Mouse (Mus musculus) lung, adult 2 months (tissue): ENCODE results near the gene Igfbp1. TPM values are rescaled to one million over a fixed set of nuclear protein-coding genes. Genes with fewer than 3 reads are reported as not detected.

ENCODE experiments used
- DNase-seq: peaks from one replicate; pipeline ENCODE4 v3.0.0; 2022
- H3K4me1 ChIP-seq: fragments of 200-500 bp; 2 replicates; pipeline ENCODE4 v1.6.1; 2011; ENCODE audit warnings: low read length; ENCODE audit not compliant: control insufficient read depth, insufficient read depth
- H3K4me3 ChIP-seq: fragments of 200-500 bp; replicated peaks from 2 replicates; pipeline ENCODE3; 2011; ENCODE audit warnings: low read depth, mild to moderate bottlenecking, control low read depth, low read length; ENCODE audit errors: extremely low read depth
- CTCF ChIP-seq: fragments of 200-500 bp; IDR thresholded peaks from 2 replicates; pipeline ENCODE4 v1.5.1; 2011; ENCODE audit warnings: mild to moderate bottlenecking, low read length, control low read depth; ENCODE audit not compliant: insufficient read depth
- POLR2A ChIP-seq: fragments of 200-500 bp; IDR thresholded peaks from 2 replicates; pipeline ENCODE4 v1.6.1; 2011; ENCODE audit warnings: low read depth, mild to moderate bottlenecking, control low read depth, low read length, borderline replicate concordance; ENCODE audit errors: extremely low read depth
- WGBS: fragments of 180-500 bp; shearing (Covaris S2); methylation state at CpG from one replicate; pipeline ENCODE4 v1.1.7; 2018; 5-methylcytosine and 5-hydroxymethylcytosine counted together
- polyA plus RNA-seq: library from polyadenylated mRNA; depleted of rRNA; stranded (reverse); fragments of >200 nt; gene quantifications from 2 replicates; pipeline ENCODE4 v1.2.3, GENCODE M21; 2012; rRNA removed

The Igfbp1 gene
- polyA plus RNA-seq, result 0.07 TPM in 1 of 2 replicates, not detected in the other

DNA sequence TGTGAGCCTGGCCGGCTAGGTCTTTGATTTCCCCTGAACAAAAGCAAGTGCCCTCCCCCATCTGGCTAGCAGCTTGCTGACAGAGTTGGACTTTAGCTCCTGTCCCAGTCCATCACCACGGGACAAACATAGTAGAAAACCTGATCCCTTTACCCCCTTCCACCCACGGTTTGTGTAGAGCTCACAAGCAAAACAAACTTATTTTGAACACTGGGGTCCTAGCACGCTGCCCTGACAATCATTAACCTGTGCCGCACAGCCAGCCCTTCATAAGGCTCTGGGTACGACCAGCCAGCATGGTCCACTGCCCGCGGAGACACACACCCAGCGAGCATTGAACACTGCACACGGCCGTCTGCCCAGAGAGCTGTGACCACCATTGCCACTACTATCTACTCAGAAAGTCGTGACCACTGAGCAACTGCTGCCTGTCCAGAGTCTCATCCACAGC lies at the start of gene Igfbp1:
TSS of gene Igfbp1 (plus strand) at position 292 of the 451 bp plus-strand sequence.
- no peak for DNase-seq
- Histone ChIP-seq H3K4me3 (no peak within 1 kb of the TSS), H3K4me1 (no peaks in the 10 kb centered on the region)
- WGBS, result 71% methylated on average over 12 of the region's 12 CpGs
- TF ChIP-seq POLR2A (no peak), CTCF (no peak)

DNA sequence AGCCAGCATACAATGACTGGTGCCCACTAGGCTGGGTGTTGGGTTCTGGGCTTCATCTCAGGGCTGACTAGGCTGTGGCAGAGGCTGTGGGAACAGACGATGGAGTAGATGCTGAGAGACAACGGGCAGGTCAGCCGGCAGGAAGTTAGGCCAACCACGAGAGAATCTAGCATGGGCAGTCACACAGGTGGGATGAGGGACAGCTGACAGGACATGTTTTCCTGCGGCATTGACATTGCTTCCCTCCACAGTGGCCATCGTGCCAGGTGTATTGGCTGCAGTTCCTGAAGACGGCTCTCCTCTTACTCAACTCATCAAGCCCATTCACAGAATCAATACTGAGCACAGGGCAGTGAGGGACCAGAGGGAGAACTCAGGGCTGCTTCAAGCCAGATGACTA lies 49.6 kb upstream of the Igfbp1 start:
- no peak for DNase-seq
- 83% methylated on average over 7 of the region's 7 CpGs for WGBS
- TF ChIP-seq CTCF (no peak), POLR2A (no peak)
- Histone ChIP-seq H3K4me1 (no peaks in the 10 kb centered on the region), H3K4me3 (no peak overlapping the region)

DNA sequence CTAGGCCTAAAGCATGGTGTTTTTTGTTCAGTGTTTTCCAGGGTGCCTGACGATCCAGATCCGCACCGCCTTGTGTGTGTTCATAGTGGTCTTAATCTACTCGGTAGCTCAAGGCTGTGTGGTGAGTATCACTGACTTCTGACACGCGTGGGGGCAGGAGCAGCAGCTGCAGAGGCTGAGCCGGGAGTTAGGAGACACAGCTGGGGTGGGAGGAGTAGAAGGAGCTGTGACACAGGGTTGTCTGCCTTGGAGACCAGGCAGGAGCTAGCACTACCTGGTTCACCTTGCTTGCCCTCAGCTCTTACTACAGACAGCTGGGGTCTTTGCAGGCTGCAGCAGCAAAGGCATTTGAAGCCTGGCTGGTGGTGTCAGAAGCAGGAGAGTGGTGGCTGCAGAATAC lies 48.1 kb upstream of the Igfbp1 start:
- TF ChIP-seq POLR2A (no peak), CTCF (no peak)
- Histone ChIP-seq H3K4me3 (no peak overlapping the region), H3K4me1 (no peaks in the 10 kb centered on the region)
- 79% methylated on average over 7 of the region's 7 CpGs for WGBS
- no peak for DNase-seq

DNA sequence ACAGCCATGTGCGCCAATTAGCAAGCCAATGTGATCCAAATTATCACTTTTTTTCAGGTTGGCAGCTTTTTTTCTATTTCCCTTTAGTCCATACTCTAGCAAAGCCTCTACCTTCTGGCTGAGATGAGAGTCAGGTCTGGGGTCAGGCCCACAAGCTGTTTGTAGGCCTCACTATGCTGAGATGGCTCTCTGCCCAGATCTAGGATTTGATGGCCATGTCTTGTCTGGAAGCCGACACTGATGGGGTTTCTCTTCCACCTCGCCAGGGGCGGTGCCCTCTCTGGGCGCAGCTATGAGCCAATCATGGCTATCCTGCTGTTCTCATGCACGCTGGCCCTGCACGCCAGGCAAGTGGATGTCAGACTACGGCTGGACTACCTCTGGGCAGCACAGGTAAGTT lies 47.1 kb upstream of the Igfbp1 start:
- DNase-seq, result no peak
- Histone ChIP-seq H3K4me3 (no peak overlapping the region), H3K4me1 (no peaks in the 10 kb centered on the region)
- WGBS, result 86% methylated on average over 8 of the region's 8 CpGs
- TF ChIP-seq CTCF, result no peak
- TF ChIP-seq POLR2A, result no peak

DNA sequence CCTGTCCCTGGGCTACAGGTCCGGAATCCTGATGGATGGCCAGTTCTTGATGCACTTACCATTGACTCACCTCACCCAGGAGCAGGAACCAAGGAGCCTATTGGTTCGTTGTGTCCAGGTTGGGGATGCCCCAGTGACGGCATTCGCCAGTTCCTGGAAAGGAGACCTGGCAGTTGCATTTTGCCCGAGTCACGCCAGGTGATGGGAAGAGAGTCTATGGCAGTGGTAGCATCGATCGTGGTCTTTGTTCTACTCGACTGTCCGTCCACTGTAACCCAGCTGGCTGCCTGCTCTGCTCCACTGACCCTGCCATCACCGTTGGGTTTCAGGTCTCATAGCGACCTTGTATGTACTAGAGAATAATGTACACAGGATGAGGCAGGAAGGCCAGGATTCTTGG lies 45.2 kb upstream of the Igfbp1 start:
- WGBS, result 91% methylated on average over 12 of the region's 12 CpGs
- no peak for DNase-seq
- H3K4me1 ChIP-seq, result no peaks in the 10 kb centered on the region
- no peak overlapping the region for H3K4me3 ChIP-seq
- TF ChIP-seq POLR2A, result no peak
- no peak for TF ChIP-seq CTCF

DNA sequence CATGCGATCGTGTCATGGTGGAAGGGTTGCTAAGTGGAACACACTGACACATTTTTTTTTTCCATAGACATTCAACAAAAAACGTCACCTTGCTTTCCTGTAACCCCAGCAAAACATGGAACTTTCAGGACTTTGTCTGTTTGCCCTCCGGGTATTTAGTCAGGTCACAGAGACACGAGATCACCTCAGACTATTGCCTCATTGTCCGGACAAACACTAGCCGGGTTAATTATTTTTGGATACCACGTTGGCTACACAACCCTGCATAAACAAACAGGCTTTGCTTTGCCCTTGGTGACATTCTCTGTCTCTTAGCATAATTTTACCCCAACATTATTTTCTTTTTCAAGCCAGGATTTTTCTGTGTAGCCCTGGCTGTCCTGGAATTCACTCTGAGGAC lies 44.5 kb upstream of the Igfbp1 start:
- WGBS, result 60% methylated on average over 8 of the region's 8 CpGs
- Histone ChIP-seq H3K4me1 (no peaks in the 10 kb centered on the region), H3K4me3 (no peak overlapping the region)
- TF ChIP-seq CTCF (no peak), POLR2A (no peak)
- DNase-seq, result no peak

DNA sequence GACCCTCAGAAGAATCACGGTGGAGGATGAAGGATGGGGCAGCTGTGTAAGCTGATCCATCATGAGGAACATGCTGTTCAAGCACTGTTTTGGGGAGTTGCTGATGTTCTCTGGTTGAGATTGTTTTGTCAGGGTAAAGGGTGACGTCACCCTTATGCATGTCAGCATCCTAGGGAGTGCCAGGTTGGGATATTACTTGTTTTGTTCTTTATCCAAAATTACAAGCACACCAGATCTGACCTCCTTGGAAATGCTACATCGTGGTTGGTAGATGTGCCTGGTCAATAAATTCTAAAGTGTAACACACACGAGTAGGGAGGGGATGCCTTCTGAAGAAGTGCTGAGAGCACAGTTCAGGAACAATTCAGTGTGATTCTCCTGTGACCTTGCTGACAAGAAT lies 41.2 kb upstream of the Igfbp1 start:
- 47% methylated on average over 4 of the region's 4 CpGs for WGBS

DNA sequence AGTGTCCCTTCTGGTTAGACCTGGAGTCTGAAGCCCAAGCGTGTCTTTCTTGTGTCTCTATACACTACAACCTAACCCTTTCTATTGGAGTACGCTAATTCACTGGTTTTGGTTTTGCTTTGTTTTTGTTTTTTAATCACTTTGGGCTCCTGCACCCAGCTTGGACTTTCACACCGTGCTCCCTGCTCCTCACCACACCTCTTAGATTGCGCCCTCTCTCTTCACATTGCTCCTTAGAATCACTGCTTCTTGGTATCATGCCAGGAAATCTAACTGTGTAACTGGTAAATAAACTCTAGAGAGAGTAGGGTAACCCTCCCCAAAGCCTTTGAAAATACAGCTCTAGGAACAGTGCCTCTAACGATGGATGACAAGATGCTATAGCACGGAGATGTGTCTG lies 39.4 kb upstream of the Igfbp1 start:
- Histone ChIP-seq H3K4me1 (no peaks in the 10 kb centered on the region), H3K4me3 (no peak overlapping the region)
- no peak for DNase-seq
- TF ChIP-seq CTCF, result no peak
- TF ChIP-seq POLR2A, result no peak
- WGBS, result 67% methylated on average over 6 of the region's 6 CpGs

More for the DNA sequence above, 41.2 kb upstream of the Igfbp1 start:
- TF ChIP-seq CTCF (no peak), POLR2A (no peak)
- Histone ChIP-seq H3K4me3 (no peak overlapping the region), H3K4me1 (no peaks in the 10 kb centered on the region)
- no peak for DNase-seq

DNA sequence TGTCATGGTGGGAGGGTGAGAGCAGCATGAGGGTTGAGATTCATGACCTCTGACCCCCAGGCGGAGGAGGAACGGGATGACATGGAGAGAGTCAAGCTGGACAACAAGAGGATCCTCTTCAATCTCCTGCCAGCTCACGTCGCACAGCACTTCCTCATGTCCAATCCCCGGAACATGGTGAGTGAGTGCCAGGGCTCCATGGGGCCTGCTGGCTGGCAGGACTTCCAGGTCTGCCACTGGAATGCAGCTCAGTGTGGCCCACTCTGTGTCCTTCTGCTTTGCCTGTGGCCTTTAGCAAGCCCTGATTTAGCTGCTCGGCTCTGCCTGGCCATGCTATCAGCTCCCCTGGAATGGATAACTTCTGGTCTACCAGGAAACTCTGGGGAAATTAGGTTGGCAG lies 37.4 kb upstream of the Igfbp1 start:
- H3K4me3 ChIP-seq, result no peak overlapping the region
- WGBS, result 52% methylated on average over 6 of the region's 6 CpGs
- H3K4me1 ChIP-seq, result no peaks in the 10 kb centered on the region
- DNase-seq, result no peak
- TF ChIP-seq CTCF (no peak), POLR2A (no peak)

DNA sequence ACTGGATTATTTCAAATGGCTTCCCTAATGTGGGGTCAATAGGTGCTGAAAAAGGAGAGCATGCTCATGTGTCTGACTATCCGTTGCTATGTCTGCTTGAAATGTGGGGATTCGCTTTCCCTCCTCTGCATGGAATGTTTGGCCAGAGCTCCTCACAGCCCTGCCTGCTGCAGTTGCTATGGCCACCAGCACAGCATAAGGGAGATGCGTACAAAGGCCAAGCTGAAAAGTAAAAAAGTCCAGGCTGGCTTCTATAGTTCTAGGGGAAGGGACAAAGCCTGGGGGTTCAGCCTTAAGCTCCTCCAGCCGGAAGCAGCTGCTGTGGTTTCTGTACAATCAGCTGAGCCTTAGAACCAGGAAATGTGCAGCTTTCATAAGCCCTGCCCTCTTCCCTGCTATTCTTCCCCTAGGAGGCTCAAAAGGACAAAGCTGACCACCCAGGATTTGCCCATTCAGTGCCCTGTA lies 36.9 kb upstream of the Igfbp1 start:
- H3K4me3 ChIP-seq, result no peak overlapping the region
- TF ChIP-seq CTCF, result no peak
- no peak for TF ChIP-seq POLR2A
- H3K4me1 ChIP-seq, result no peaks in the 10 kb centered on the region
- DNase-seq, result no peak
- WGBS, result 43% methylated on average over 4 of the region's 4 CpGs
